Mouse (Mus musculus): ENCODE measurements around the gene Gm10985. TPM values are rescaled to one million over a fixed set of nuclear protein-coding genes. Genes with fewer than 3 reads are reported as not detected.

The Gm10985 gene
- total RNA-seq (2021) = not detected

- intact Hi-C loops (cut with DNase I) = no loop called here
- DNase-seq (ENCODE audit: extremely low spot score in 1 of 2, low spot score in 2 of 2) = no peak
Measured at GRCm38 (mm10) chr3:53844786-53845185, at the start of gene Gm10985. Gene Gm10985, plus strand, starts transcription at chr3:53845086.

- intact Hi-C loops (cut with DNase I) = no loop called here
- no peak for DNase-seq (ENCODE audit: extremely low spot score in 1 of 2, low spot score in 2 of 2)
Measured at GRCm38 (mm10) chr3:53796933-53797332, 48.0 kb upstream of the Gm10985 start.

DNA sequence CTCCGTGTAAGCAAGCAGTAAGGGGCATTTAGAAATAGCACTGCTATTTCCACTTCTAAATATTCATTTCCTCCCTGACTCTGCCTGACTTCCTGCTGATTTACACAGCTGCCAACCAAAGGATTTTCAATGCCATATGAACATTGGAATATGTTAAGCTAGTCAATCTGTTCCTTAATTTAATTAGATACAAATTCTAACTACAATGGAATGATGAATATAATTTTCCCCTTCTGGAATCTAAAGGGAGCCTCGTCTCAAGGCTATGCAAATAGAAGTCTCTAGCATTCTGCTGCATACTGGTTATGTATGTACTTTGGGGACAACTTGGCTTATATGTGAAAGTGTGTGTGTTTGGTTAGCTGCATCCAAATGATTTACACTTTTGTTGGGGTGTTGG lies 45.2 kb upstream of the Gm10985 start:
- intact Hi-C loops (cut with DNase I) = no loop called here
- peak in 1 of 2 experiments; percentile 5 for DNase-seq (ENCODE audit: extremely low spot score in 1 of 2, low spot score in 2 of 2)

DNA sequence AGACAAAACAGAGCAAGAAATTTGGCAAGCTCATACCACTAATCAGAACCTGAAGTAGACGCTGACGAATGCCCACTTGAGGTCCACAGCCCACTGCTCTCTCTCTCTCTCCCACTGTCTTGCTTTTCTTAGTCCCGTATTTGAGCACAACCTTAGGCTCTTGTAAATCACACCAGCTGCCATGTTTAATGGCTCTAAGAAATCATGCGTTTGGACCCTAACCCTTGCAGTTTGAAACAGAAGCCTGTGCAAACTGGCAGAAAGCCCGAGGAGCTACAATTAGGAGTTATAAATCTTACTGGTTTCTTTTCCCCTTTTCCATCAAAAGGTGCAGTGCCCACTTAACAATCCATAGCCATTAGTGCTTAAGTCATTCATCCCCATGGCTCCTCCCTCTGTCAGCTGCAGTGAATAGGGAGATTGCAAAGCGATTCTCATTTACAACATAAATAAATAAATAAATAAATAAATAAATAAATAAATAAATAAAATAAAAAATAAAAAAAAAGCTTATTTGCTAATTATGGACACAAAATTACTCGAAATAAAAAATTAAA lies 31.4 kb upstream of the Gm10985 start:
- no peak for DNase-seq (ENCODE audit: extremely low spot score in 1 of 2, low spot score in 2 of 2)
- intact Hi-C loops (cut with DNase I) = no loop called here

- peak; percentile 56 to 65 for DNase-seq (ENCODE audit: extremely low spot score in 1 of 2, low spot score in 2 of 2)
- intact Hi-C loops (cut with DNase I) = no loop called here
Measured at GRCm38 (mm10) chr3:53834238-53834637, 10.6 kb upstream of the Gm10985 start.

- intact Hi-C loops (cut with DNase I) = no loop called here
- DNase-seq (ENCODE audit: extremely low spot score in 1 of 2, low spot score in 2 of 2) = no peak
Measured at GRCm38 (mm10) chr3:53846206-53846928, 1.5 kb downstream of the Gm10985 start.

GRCm38 (mm10) chr3:53847726-53848125 lies 2.8 kb downstream of the Gm10985 start:
- intact Hi-C loops (cut with DNase I) = no loop called here
- DNase-seq (ENCODE audit: extremely low spot score in 1 of 2, low spot score in 2 of 2) = no peak

DNA sequence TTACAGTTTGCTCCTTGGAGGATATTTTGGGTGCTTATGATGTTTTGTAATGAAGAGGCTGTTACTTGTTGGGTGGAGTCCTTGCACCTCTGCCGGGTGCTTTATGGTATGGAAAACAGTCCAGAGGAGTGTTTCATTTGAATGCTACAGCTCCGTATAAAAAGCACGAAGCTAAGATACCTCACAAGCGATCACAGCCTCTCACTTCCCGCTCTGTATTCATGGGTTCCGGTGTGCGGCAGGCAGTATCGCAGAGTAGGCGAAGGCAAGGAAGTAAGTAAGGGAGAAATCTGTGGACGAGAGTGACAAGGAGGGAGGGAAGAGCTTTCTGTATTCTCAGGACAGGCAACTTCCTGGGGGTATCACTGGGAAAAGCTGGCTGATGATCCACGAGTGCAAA lies 3.4 kb downstream of the Gm10985 start:
- DNase-seq (ENCODE audit: extremely low spot score in 1 of 2, low spot score in 2 of 2) = no peak
- intact Hi-C loops (cut with DNase I) = no loop called here

DNA sequence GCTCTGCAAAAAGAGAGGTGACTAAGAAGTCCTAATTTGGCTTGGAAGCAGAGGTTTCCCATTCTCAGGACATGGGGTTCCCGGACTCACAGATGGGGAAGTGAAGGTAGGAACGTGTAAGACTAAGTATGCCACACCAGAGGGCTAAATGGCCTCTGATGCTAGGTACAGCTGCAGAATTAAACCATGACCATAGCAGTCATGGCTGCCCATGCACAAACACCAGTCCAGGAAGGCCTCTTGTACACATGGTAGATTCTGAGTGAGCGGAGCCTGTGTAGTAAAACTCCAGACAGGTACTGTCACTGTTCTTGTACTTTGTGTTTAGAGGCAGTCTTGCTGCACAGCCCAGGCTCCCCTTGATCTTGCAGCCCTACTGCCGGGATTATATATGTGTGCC lies 9.4 kb downstream of the Gm10985 start:
- no peak for DNase-seq (ENCODE audit: extremely low spot score in 1 of 2, low spot score in 2 of 2)
- intact Hi-C loops (cut with DNase I) = no loop called here

DNA sequence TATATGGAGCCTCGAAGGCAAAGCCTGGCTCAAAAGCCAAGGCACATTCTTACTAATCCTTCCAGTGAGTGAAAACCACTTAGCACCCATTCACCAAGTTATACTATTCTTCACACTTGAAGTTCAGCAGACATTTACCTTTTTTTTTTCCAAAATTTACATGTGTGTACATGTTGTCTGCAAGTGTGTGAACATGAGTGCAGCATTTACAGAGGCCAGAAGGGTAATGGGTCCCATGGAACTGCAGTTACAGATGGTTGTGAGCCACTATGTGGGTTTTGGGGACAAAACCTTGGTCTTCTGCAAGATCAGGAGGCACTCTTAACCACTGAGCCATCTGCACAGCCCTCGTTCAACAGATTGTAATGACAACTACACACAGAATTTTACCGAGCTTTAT lies 9.9 kb downstream of the Gm10985 start:
- intact Hi-C loops (cut with DNase I) = no loop called here
- DNase-seq (ENCODE audit: extremely low spot score in 1 of 2, low spot score in 2 of 2) = no peak

DNA sequence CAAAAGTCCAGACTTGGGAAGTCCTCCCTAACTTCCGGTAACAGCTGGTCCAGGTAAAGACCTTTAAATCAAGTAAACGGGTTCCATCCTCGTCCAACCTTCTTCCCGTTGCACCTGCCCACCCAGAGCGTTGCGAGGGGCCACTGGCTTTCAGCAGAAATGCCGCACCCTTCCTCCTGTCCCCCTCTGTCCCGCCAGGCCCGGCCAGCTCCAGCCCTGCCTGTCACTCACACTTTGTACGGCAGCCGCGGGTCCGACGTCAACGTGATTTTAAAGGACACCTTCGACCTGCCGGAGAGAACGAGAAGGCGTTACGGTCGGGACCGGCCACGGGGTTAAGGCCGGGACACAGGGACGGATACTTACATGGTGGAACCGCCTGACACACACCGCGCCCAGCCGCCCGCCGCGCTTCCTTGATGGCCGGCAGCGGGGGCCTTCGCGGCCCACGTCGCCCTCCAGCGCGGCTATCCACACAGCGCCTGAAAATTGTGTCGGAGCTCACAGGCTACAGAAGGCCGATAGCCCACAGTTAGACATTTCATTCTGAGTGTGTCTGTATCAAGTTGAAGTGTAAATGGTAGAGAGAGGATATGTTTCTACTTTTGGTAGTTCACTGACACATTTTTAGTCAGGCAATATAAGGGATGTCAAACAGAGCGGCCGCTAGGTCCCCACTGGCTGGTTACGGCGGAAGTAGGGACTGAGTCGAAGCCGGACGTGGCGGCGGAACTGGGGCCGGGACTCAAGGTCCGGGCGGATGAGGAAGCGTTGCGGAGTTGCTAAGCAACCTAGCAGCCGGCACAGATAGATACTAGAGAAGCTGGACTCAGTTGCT lies 18.7 kb downstream of the Gm10985 start, which contains the start of gene Ufm1:
TSS of gene Ufm1 (minus strand) at position 448 of the 838 bp plus-strand sequence.
- intact Hi-C loops (cut with DNase I) = loop anchor here (10.0 kb wide), 1 partner anchor 291 kb away; the partner anchor contains the start of gene Trpc4
- DNase-seq (ENCODE audit: extremely low spot score in 1 of 2, low spot score in 2 of 2) = peak; percentile 91 to 96

DNA sequence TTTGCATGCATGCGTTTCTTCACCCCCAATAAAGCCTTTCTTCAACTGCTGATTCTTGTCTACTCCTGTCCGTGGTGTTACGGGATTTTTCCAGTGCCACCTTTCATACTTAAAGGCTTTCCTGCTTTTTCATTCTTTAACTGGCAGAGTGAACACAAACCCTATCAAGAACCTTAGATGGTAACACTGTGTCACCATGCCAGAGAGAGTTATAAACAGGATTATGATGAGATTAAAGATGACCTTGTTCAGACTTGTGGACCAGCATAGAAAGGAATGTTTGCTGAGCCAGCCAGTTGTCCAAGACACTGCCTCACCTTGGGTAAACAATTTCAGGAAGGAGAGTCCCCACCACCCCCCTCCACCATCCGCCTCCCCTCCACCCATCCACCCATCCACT lies 23.3 kb downstream of the Gm10985 start:
- intact Hi-C loops (cut with DNase I) = loop anchor here (10.0 kb wide), 1 partner anchor 287 kb away; the partner anchor contains the start of gene Trpc4

GRCm38 (mm10) chr3:53869263-53869662 lies 24.4 kb downstream of the Gm10985 start:
- intact Hi-C loops (cut with DNase I) = loop anchor here (10.0 kb wide), 1 partner anchor 286 kb away; the partner anchor contains the start of gene Trpc4
- no peak for DNase-seq (ENCODE audit: extremely low spot score in 1 of 2, low spot score in 2 of 2)

More for the DNA sequence above, 23.3 kb downstream of the Gm10985 start:
- DNase-seq (ENCODE audit: extremely low spot score in 1 of 2, low spot score in 2 of 2) = no peak

DNA sequence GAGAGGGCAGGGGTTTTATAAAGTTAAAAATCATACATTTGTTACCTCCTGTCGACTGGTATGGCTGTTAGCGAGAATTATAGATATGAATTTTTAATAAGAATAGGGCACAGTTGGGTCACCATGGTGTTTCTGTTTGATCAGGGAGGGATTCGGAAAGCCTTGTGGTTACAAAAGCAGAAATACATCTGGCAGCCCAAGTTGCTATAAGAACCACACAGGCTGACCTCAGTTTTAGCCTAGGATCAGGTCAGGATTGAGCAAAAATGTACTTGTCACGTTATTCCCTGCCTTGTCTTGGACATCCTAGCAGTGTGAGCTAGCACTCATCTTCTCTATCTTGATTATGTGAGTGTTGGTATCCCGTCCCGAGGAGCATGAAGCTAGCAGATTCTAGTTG lies 25.6 kb downstream of the Gm10985 start:
- DNase-seq (ENCODE audit: extremely low spot score in 1 of 2, low spot score in 2 of 2) = no peak
- intact Hi-C loops (cut with DNase I) = no loop called here

DNA sequence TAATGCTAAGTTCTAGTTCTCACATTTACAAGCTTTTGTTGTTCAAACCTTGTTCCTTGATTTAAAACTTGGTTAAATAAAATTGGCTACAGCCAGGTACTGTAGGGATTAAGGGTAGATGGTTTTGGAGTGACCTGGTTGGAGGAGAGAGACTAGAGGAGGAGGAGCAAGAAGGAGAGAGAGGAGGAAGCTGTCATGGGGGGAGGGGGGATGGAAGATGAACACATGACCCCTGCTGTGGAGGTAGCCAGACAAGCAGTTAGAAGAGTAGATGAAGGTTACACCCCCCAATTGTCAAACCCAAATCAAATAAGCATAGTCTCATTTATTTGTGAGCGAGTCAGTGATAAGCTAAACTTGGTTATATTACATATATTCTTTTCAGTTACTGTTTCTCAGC lies 26.7 kb downstream of the Gm10985 start:
- intact Hi-C loops (cut with DNase I) = no loop called here
- no peak for DNase-seq (ENCODE audit: extremely low spot score in 1 of 2, low spot score in 2 of 2)

GRCm38 (mm10) chr3:53890619-53891540 lies 46.0 kb downstream of the Gm10985 start:
- peak in 1 of 2 experiments; percentile 72 for DNase-seq (ENCODE audit: extremely low spot score in 1 of 2, low spot score in 2 of 2)
- intact Hi-C loops (cut with DNase I) = no loop called here
